Mouse (Mus musculus) right cerebral cortex, postnatal 14 days (tissue): ENCODE measurements around the gene Pde4d.

Experiments used
- DNase-seq: peaks from one replicate; pipeline ENCODE4 v3.0.0; 2022

Gene Pde4d

GRCm38 (mm10) chr13:109864311-109864710 lies 1414.6 kb downstream of the Pde4d start:
- DNase-seq = no peak

GRCm38 (mm10) chr13:109880392-109880791 lies 1430.6 kb downstream of the Pde4d start:
- no peak for DNase-seq

- DNase-seq = no peak
These were observed 1431.6 kb downstream of the Pde4d start for GRCm38 (mm10) chr13:109881161-109881857.

GRCm38 (mm10) chr13:109883636-109884035 lies 1433.9 kb downstream of the Pde4d start:
- DNase-seq = no peak

GRCm38 (mm10) chr13:109884812-109885211 lies 1435.1 kb downstream of the Pde4d start:
- no peak for DNase-seq

GRCm38 (mm10) chr13:109888293-109888692 lies 1438.5 kb downstream of the Pde4d start:
- no peak for DNase-seq

- no peak for DNase-seq
These were observed 1441.6 kb downstream of the Pde4d start for GRCm38 (mm10) chr13:109891194-109891909.

GRCm38 (mm10) chr13:109891910-109892265 lies 1442.1 kb downstream of the Pde4d start:
- no peak for DNase-seq

GRCm38 (mm10) chr13:109899442-109900428 lies 1450.0 kb downstream of the Pde4d start:
- no peak for DNase-seq

GRCm38 (mm10) chr13:109901811-109902210 lies 1452.1 kb downstream of the Pde4d start:
- DNase-seq = no peak

- peak; percentile 56 for DNase-seq
These were observed 1452.7 kb downstream of the Pde4d start for GRCm38 (mm10) chr13:109902460-109902854.

- DNase-seq = peak; percentile 64
These were observed 1453.4 kb downstream of the Pde4d start for GRCm38 (mm10) chr13:109902855-109903763.

- no peak for DNase-seq
These were observed 1454.2 kb downstream of the Pde4d start for GRCm38 (mm10) chr13:109903764-109904510.

- no peak for DNase-seq
These were observed 1456.7 kb downstream of the Pde4d start for GRCm38 (mm10) chr13:109906342-109906888.

GRCm38 (mm10) chr13:109907634-109908033 lies 1457.9 kb downstream of the Pde4d start:
- DNase-seq = peak; percentile 73

- no peak for DNase-seq
These were observed 1458.6 kb downstream of the Pde4d start for GRCm38 (mm10) chr13:109908386-109908785.

- DNase-seq = no peak
These were observed 1459.4 kb downstream of the Pde4d start for GRCm38 (mm10) chr13:109909111-109909510.

GRCm38 (mm10) chr13:109910915-109911314 lies 1461.2 kb downstream of the Pde4d start:
- DNase-seq = no peak

GRCm38 (mm10) chr13:109912635-109913034 lies 1462.9 kb downstream of the Pde4d start:
- no peak for DNase-seq

GRCm38 (mm10) chr13:109914246-109914645 lies 1464.5 kb downstream of the Pde4d start:
- DNase-seq = no peak

GRCm38 (mm10) chr13:109914846-109915245 lies 1465.1 kb downstream of the Pde4d start:
- DNase-seq = no peak
